Mouse (Mus musculus) embryo, embryonic 11 days (tissue): ENCODE measurements around the gene Rpl13a.
"Not testable (repeated sequence)": the region's sequence is repeated elsewhere in the genome, so short reads cannot be mapped to it uniquely, and the experiment has no call there.

Experiments used
- DNase-seq: peaks from one replicate; pipeline ENCODE4 v3.0.0-alpha.2; 2015

Gene Rpl13a

GRCm38 (mm10) chr7:45134544-45135026, 6.0 kb upstream of the Rpl13a start:
- peak; percentile 65 for DNase-seq

GRCm38 (mm10) chr7:45133446-45134159, 5.0 kb upstream of the Rpl13a start:
- DNase-seq = no peak

GRCm38 (mm10) chr7:45131850-45132249, 3.3 kb upstream of the Rpl13a start:
- DNase-seq = no peak

GRCm38 (mm10) chr7:45129776-45130512, 1.4 kb upstream of the Rpl13a start:
- no peak for DNase-seq

- peak; percentile 82 for DNase-seq
Observed at GRCm38 (mm10) chr7:45129318-45129717, 757 bp upstream of the Rpl13a start.

GRCm38 (mm10) chr7:45127700-45128224, 799 bp downstream of the Rpl13a start:
- DNase-seq = no peak

GRCm38 (mm10) chr7:45126844-45127699, 1.5 kb downstream of the Rpl13a start:
- DNase-seq = no peak

GRCm38 (mm10) chr7:45126147-45126843, 2.3 kb downstream of the Rpl13a start:
- DNase-seq = no peak

- not testable (repeated sequence) for DNase-seq
Observed at GRCm38 (mm10) chr7:45125649-45126048, 2.9 kb downstream of the Rpl13a start.

GRCm38 (mm10) chr7:45125144-45125600, 3.4 kb downstream of the Rpl13a start:
- DNase-seq = peak; percentile 68

- peak; percentile 100 for DNase-seq
Observed at GRCm38 (mm10) chr7:45124224-45125143, 4.1 kb downstream of the Rpl13a start, which contains the start of gene Rps11. Gene Rps11, minus strand, starts transcription at chr7:45124439.

- DNase-seq = peak; percentile 52
Observed at GRCm38 (mm10) chr7:45123186-45123570, 5.4 kb downstream of the Rpl13a start.

GRCm38 (mm10) chr7:45122561-45123185, 5.9 kb downstream of the Rpl13a start:
- no peak for DNase-seq

- no peak for DNase-seq
Observed at GRCm38 (mm10) chr7:45121966-45122365, 6.6 kb downstream of the Rpl13a start.

- DNase-seq = no peak
Observed at GRCm38 (mm10) chr7:45121404-45121803, 7.2 kb downstream of the Rpl13a start.

- no peak for DNase-seq
Observed at GRCm38 (mm10) chr7:45119780-45120709, 8.5 kb downstream of the Rpl13a start.

GRCm38 (mm10) chr7:45118336-45118735, 10.2 kb downstream of the Rpl13a start:
- DNase-seq = no peak

- DNase-seq = no peak
Observed at GRCm38 (mm10) chr7:45117566-45117965, 11.0 kb downstream of the Rpl13a start.

GRCm38 (mm10) chr7:45113476-45113875, 15.1 kb downstream of the Rpl13a start:
- no peak for DNase-seq
